In genomic region chr1:150396001-150396400, GRCm38 (mm10) we compare ENCODE assay signal across 13 mouse cellular contexts.
"Had no signal": no experiment of that assay in that cellular context is flagged by ENCODE, and none has a peak within 500 bp of the region (broad histone marks: within the 10 kb centered on the region; RNA-seq: fewer than 3 reads in every experiment).

No protein-coding gene starts in this region.

- H3K4me3 ChIP-seq: left cerebral cortex, adult 2 months; limb, embryonic 15.5 days; midbrain, embryonic 12.5 days had no signal

- H3K27ac ChIP-seq: left cerebral cortex, adult 2 months; limb, embryonic 15.5 days; midbrain, embryonic 12.5 days had no signal

- DNase-seq: kidney, adult 8-10 months; kidney, postnatal 25 days; lung, embryonic 14.5 days; lung, postnatal 10 days; lung, postnatal 4 days; right cerebral cortex, postnatal 25 days; thymus, adult 18-20 months; thymus, postnatal 14 days had no signal

- ATAC-seq: liver, embryonic 12.5 days; midbrain, embryonic 16.5 days had no signal
